Mouse (Mus musculus): ENCODE data around the gene Gatm.
A peak's percentile ranks its signal among the peaks of the same experiment; 100 is the strongest.

Gatm gene

DNA sequence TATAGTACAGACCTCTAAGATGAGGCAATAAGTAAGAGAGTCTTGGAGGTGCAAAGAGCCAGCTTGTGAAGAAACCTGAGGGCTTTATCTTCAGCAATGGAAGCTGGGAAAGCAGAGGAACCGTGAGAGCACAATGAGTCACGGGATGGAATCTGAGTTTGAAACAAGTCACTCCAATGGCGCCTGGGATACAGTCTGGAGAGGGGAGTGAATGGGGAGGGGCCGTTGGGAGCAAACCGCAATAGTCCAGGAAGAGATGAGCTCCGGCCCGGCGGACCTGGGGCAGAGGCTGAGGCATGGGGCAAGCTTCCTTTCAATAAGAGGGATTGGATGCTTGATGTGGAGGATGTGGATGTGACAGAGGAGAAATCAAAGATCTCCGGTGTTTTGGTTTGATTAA lies 2.3 kb downstream of the Gatm start:
- no peak for DNase-seq (ENCODE audit: low spot score in 2 of 2)

DNA sequence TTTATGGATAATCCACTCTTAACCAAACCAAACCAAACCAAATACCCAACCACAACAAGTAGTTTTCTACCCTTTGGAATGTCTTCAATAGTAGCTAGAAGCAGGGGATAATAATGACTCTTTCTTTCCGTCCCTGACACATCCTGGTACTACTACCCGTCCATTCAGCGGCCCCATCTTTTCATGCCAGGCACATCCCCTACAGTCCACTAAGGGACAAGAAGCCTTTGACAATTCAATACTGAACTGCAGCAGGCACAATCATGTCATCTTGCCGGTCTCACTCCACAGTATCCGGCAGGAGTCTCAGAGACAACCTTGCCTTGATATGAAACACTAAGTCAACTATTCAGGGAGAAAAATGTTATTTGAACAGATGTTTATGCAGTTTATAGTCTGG lies 5.3 kb downstream of the Gatm start:
- DNase-seq (ENCODE audit: low spot score in 2 of 2), result no peak

DNA sequence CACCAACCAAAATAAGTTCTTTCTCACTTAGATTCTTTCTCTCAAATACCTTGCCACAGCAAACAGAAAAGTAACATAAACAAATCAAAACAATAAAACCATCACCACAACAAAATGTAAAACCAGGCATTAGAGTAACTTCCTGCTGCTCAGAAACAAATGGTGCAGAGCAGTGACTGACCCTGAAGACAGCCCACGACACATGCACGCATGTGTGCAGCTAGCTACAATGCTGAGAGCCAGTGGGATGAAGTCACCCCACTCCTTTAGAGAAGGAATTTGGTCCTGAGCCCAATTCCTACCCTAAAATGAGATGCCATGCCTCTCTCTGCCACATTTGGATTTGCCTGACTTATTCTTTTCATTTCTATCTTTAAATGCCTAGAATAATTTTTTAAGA lies 9.7 kb downstream of the Gatm start:
- no peak for DNase-seq (ENCODE audit: low spot score in 2 of 2)

DNA sequence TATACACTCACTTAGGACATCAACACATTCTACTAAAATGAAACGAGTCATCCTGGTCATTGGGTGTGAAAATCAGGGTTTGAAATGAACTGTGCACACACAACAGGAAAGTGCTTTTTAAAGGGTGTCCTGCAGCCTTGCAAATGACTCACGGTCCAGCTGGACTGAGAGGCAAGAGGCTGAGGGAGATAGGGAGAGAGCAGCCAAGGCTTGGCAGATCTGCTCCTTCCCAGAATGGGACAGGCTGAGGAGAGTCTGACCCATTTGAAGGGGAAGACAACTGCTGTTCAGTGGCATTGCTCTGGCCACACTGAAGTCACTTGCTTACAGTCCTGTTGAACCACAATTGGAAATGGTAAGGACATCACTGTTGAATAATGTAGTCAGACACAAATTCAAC lies 11.4 kb downstream of the Gatm start:
- no peak for DNase-seq (ENCODE audit: low spot score in 2 of 2)

DNA sequence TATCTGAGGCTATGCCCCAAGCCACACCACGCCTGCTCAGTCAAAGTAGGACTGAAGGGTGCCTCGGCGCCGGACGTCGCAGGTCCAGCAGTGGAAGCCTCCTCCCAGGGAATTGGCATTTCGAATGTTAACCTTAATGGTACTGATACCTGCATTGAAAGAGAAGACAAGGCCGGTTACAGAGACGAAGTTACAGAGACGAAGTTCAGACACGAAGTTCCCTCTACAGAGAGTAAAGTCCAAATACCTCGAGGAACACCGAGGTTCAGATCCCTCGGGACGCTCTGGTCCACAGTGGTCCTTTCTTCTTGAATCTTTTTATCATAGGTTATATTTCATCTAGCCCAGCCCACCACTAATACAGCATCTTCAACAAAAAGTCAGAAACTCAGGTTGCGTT lies 15.6 kb downstream of the Gatm start:
- DNase-seq (ENCODE audit: low spot score in 2 of 2), result no peak

DNA sequence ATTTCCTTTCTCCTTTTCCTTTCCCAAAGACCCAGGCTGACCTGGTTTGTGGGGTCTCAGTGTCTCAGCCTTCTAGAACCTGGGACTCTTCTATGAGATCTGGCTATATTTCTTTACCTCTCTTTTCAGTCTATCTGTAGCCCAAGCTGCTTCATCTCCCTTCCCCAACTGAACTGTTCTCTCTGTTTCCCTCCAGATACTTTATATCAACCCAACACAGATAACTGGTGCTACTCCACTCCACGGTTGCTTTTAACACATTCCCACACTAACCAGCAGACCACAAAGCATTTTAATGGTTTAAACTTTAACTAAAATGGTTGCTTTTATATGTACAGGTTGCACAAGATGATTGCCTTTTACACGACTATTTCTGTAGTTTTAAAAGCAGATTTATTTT lies 19.9 kb downstream of the Gatm start:
- no peak for DNase-seq (ENCODE audit: low spot score in 2 of 2)

DNA sequence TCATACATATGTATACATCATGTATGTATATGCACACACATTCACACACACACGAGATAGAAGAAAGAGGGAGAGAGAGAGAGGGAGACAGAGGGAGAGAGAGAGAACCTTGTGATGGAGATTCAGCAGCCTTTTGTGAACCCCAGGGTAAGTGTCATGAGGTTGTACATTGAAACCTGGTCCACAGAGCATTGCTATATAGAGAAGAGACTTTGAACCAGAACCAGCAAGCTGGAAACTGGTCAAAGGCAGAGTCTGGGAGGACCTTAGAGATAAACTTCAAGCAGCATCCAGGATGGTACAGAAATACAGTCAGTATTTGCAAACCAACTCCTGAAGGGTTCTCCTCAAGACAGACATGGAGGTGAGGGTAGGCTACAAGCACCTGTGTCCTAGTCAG lies 20.8 kb downstream of the Gatm start:
- no peak for DNase-seq (ENCODE audit: low spot score in 2 of 2)

DNA sequence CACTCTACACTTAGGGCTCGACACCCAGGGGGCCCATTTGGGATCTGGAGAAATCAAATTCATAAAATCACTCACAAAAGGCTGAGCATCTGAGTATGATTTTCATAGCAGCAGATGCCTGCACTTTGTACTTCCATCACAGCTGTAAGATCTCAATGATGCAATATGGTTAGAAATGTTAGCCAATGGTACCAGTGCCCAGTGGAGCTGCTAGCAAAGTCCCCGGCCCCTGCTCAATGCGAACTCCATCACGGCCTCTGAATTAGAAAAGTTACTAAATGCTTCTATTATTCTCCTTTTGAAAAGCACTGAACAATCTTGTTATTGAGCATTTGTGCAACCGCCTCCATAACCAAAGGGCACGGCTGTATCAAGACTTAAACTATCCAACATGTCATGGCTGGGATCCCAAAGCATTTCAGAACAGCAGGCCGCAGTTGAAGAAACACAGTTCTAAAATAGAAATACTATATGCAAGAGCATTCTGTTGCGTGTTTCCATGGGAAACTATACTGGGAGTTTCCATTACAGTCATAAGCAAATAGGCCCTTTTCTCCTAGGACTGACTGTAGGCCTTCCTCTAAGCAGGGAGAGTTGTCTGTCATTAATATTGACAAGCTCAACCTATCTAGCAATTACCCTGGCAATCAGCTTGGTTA lies 23.1 kb downstream of the Gatm start:
- DNase-seq (ENCODE audit: low spot score in 2 of 2), result no peak

DNA sequence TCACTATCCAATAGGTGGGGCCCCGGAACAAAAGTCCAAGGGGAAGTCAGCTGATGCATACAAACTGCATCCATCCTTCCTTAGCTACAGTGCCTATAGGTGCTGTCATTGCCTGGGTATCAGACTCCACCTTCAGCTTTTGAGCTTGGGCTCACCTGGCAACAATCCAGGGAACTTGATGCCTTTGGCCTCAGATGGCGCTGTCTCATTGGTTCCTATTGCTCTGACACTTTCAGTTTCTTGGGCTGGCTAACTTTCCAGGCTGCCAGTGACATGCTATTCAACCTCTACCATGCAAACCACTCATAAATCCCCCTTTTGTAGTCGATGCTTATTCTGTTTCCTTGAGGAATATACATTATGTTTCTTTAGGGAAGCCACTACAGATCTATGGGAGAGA lies 24.8 kb downstream of the Gatm start:
- DNase-seq (ENCODE audit: low spot score in 2 of 2), result no peak

DNA sequence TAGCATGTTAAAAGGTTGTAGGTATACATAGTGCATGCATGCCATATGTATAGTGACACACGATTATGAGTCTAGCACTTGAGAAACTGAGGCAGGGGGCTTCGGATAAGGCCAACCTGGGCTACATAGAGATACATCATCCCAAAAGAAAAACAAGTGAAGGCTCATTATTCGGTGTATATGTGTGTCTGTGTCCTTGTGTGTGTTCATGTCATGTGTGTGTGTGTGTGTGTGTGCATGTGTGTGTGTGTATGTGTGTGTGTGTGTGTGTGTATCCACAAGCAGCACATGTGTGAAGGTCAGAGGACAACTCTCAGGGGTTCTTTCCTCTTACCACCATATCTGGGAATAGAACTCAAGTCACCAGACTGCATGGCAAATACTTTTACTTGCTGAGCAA lies 28.8 kb downstream of the Gatm start:
- DNase-seq (ENCODE audit: low spot score in 2 of 2), result no peak

DNA sequence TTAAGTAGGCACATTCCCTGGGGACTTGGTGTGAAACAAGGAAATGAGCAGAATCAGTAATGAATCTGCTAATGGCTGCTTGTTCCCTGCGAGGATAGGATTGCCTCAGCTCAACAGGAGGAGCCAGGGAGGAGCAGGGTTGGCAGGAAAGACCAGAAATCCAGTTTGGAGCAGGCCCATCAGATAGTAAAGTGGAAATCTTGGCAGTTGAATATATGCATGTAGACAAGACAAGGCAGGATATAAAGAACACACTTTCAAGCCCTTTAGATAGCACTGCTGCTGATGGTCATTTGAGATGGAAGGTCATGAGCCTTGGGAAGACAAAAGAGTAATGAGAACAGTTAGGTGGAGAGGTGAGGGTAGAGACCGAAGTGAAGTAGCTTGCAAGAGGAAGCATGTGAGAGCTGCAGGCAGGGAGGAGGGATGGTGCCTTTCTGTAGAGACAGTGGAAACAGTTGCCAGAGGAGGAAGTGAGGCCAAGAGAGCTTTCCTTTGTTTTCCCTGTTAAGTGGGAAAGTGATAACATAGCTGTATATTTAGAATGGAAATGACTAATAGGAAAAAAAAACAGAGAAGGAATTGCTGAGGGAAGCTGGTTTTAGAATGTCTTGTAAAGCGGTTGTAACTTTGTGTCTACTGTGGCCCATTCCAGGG lies 29.6 kb downstream of the Gatm start:
- DNase-seq (ENCODE audit: low spot score in 2 of 2), result no peak

DNA sequence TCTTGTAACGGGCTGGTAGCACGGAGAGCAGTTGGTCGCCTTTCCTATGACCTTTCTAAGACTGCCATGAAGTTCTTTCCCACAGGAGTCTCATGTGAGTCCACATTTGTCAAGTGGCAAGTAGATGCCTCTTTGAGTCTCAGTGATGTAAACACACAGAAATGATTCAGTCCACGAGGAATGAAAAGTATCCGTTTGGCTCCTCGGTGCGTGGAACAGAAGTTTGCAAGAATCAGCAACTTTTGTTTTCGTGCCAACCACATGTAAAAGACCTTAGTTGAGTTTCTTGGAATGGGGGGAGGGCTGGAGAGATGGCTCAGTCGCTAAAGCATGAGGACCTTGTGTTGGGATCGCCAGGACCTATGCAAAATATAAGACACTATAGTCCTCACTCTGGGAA lies 30.7 kb downstream of the Gatm start:
- no peak for DNase-seq (ENCODE audit: low spot score in 2 of 2)

DNA sequence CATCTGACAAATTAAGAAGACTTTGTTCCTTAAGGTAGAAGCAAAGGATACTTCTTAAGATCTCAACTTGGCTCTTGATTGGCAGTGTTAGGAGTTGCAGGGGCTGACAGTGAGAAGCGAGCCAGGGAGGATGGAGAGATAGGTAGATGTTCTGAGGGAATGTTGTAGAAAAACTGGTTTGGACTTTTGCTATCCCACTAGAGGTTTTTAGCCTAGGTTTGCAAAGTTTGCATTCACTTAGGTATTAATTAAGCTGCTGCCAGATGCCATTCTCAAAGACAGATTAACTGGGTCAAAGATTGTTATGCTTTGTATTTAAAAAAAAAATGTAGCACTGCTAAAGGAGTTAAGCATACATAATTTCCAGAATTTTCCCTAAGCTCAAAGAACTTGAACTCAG lies 33.8 kb downstream of the Gatm start:
- no peak for DNase-seq (ENCODE audit: low spot score in 2 of 2)

DNA sequence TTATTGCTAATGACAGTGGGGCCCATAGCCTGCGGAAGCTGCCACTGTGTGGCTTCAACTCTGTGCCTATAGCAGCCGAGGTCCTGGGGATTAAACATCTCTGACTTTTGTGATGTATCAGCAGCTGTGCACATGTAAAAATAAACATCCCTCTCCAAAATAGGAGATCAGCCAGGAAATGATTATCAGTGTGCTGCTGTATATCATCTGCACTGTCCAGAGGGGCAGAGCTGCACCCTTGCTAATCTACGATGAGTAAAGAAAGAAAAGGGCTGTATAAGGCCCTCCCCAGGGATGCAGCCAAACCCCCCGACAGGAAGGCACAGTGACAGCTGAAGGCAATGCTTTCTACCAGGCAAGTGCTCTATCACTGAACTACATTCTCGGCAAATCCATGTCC lies 34.8 kb downstream of the Gatm start:
- no peak for DNase-seq (ENCODE audit: low spot score in 2 of 2)

DNA sequence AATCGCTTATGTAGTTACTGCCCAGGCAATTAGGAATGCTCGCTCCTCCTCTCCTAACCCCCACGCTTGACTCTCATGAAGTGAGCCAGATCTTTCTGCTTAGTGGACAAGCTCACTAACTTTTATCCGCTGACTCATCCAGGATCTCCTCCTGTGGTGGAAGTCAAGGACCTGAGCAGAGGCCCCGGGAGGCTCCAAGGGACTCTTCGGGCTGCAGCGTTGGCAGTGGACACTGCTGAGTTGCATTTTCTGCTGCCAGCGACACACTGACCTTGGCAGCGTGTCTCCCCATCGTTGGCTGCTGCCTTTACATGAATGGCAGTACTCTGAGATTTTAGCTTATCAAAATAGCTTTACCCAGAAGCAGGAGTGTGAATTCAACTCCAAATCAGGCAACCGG lies 35.6 kb downstream of the Gatm start:
- no peak for DNase-seq (ENCODE audit: low spot score in 2 of 2)

DNA sequence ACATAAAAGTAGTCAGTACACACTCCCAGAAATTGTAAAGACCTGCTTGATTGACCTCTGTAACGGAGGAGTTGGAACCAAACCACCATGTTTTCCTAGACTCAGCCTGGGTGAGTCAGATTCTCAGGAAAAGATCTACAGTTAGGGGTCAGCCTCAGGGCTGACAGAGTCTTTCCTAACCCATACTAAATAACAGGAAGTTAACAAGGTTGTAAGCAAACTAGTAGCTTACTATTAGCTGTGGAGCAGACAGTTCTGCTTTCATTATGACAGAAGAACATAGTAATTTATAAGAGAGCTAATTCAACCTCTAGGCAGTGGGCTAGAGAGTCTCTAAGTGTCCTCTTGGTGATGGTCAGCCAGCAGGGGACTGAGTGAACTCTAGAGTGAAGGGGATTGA lies 38.7 kb downstream of the Gatm start:
- DNase-seq (ENCODE audit: low spot score in 2 of 2), result no peak

DNA sequence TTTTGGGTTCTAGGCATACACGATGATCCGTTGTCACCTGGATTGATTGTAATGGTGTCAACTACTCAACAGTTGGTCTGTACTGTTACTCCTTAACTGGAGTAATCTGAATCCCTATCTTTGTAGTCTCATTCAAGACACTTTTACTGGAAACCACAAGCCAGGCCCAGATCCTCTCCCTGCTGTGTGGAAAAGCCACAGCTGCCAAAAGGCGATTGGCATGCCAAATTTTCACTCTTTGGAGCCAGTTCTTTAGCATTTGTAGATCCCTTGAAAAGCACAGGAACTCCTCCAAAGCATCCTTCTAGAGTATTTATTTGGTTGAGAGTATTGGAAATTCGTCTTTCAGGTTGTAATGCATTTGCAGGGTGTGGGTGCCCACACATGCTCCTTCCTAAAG lies 39.8 kb downstream of the Gatm start:
- no peak for DNase-seq (ENCODE audit: low spot score in 2 of 2)

DNA sequence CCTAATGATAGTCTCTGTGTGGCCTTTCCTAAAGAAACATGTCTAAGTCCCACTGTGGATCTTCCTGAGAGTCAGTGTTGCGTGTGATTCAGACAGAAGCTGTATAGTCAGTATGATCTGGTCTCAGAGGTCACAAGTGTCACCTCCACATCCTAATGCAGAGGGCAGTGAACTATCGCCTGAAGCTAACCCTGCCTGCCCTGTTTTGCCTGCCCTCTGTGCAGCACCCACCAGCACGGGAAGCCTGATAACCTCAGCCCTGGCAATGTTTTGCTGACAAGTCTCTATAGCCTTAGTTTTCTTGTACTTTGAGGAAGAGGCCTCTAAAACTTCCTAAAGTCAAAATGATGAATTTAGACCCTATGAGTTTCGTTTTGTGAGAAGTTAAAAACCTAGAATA lies 40.7 kb downstream of the Gatm start:
- DNase-seq (ENCODE audit: low spot score in 2 of 2), result no peak

DNA sequence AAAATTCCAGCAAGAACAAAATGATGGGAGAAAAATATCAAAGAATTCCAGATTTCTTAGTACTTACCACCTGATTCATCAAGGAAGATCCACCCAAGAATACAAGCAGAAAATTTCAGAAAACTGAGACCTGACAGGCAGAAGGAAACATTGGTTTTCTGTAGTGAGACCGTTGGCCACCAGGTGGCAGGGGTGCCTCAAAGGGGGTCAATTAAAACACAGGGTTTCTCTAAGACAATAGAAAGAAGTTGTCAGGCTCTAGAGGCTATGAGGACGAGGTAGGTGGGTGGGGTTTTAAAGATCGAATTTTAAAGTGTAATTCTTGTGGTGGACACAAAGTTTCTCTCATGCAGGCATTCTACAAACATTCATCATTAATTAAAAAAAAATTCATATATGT lies 41.7 kb downstream of the Gatm start:
- peak; percentile 38 to 50 for DNase-seq (ENCODE audit: low spot score in 2 of 2)

DNA sequence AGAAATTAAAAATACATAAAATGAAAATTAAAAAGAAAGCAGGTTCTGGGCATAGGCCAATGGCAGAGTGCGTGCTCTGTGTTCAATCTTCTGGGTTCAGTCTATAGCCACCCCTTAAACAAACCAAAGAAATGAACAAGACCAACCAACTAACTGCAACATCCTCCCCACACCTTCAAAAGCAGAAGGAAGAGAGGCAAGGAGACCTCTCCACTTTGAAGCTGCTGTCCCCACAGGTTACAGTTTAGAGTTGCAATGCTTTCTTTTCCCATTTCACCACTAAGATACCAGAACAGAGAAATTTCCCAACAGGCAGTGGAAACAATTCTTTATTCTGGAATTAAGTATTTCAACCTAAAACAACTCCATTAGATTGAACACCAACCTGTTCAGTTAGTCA lies 48.9 kb downstream of the Gatm start:
- no peak for DNase-seq (ENCODE audit: low spot score in 2 of 2)

DNA sequence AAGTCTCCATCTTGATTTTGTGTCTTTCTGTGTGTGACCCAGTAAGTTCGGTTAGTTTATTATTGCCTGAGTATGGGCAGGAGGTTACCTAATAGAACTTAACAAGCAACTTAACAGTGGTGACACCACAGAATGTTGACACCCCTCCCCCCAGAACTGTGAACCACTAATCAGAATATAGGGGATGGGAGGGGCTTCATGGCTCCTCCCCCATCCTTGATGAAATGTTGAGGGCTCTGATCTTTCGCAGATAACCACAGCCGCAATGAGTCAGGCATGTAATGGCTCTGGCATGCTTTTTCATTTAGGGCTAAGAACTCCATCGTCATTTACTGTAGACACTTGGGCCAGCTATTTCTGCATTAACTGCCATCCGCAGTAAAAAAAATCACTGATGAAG lies 49.9 kb downstream of the Gatm start:
- no peak for DNase-seq (ENCODE audit: low spot score in 2 of 2)

DNA sequence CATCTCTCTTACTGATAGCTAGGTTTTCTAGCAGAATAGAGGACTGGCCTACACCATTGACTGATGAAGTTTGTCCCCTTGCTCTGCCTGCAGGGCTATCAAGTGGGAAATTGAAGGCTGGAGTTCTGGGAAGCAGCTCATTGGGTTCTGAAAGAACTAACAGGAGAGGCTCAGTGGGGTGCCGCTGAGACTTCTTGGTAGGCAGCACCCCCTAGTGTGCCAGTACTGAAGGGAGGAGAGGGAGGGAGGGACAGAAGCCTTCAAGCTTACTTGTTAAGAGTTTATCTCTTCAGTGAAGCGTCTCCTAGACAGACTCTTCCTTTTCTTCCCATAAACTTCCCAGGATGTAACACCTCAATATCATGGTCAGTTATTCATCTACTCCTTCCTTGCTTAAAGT lies 52.8 kb downstream of the Gatm start:
- peak in 1 of 2 experiments; percentile 30 for DNase-seq (ENCODE audit: low spot score in 2 of 2)

All from cerebellum, postnatal 4 days (tissue).